Mouse (Mus musculus): ENCODE data around the gene Gns.

Gns gene

DNA sequence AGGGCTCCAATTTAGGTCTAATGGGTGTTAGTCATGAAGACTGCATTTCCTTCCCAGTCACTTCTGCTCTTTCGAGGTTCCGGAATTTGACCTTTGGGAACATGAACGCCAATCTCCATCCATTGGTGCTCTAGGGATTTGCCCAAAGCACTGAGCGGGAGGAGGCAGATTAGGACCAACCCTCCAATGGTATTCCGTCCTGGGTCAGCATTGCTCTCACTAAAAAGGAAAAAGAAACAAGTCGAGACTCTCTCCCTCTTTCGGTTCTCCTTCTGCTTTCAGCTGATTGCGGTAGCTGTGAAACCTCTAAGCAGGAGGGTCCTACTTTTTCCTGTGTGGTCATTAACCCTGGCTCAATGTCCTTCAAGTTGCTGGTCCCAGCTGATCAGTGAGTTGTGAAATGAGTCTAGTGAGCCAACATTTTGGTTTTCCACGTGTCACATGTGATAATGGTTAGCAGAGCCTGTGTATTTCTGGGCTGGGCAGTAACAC is 937 bp downstream of the Gns start:
- peak; percentile 65 for DNase-seq (ENCODE audit: low spot score)

- no peak for DNase-seq (ENCODE audit: low spot score)
Observed at GRCm38 (mm10) chr10:121367271-121367670, 2.4 kb downstream of the Gns start.

GRCm38 (mm10) chr10:121367780-121368179 is 2.9 kb downstream of the Gns start:
- no peak for DNase-seq (ENCODE audit: low spot score)

- DNase-seq (ENCODE audit: low spot score): no peak
Observed at GRCm38 (mm10) chr10:121368783-121369465, 4.0 kb downstream of the Gns start.

GRCm38 (mm10) chr10:121370777-121371176 is 5.9 kb downstream of the Gns start:
- no peak for DNase-seq (ENCODE audit: low spot score)

- no peak for DNase-seq (ENCODE audit: low spot score)
Observed at GRCm38 (mm10) chr10:121374013-121374412, 9.1 kb downstream of the Gns start.

GRCm38 (mm10) chr10:121374693-121375620 is 10.1 kb downstream of the Gns start:
- peak; percentile 36 for DNase-seq (ENCODE audit: low spot score)

GRCm38 (mm10) chr10:121375649-121376493 is 11.0 kb downstream of the Gns start:
- DNase-seq (ENCODE audit: low spot score): peak; percentile 79

DNA sequence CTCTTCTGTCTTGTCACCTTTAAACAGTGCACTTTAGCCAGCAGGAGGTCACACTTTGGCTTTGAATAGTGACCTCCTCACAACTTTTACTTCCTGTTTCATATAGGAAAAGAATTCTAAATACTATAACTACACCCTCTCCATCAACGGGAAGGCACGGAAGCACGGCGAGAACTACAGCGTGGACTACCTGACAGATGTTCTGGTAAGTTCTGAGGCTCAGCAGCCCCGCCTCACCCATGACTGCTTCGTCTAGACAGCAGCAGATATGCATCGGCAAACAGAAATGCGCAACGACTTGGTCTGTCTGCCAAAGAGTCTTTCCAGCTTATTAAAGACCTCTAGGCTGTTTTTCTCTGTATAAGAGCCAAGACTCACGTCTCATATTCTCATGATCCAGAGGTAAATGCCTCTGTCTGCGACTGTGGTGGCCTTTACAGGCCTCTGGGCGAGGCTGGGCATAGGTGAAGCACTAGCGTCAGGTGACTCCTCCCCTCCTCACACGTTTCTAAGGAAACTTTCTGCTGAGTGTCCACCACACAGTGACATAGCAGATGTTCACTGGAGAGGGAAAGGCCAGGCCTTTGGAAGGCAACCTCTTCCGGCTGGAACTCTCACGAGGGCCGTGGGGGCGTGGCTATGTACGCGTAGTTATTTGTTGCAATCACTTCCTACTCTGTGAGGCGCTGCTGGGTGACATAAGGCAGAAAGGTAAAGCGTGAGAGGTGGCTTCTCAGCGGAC is 11.8 kb downstream of the Gns start:
- no peak for DNase-seq (ENCODE audit: low spot score)

- no peak for DNase-seq (ENCODE audit: low spot score)
Observed at GRCm38 (mm10) chr10:121379387-121379786, 14.5 kb downstream of the Gns start.

DNA sequence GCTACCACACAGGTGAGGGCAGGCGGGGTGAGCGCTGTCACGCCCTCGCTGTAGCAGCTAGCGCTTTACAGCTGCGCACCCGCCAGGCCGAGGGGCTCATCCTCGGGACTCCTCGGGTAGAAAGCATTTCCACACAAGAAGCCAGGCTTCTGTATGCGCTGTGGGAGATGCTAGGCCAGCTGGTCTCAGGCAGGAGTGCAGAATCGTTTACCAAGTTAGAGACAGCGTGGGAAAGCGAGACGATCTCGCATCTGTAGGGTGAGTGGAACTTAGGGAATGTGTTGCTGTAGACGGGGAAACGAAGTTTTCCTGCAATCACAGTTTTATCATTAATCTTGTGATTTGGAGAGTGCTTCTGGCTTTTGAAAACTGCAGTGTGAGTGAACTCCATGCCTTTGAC is 16.4 kb downstream of the Gns start:
- DNase-seq (ENCODE audit: low spot score): no peak

GRCm38 (mm10) chr10:121384710-121385109 is 19.8 kb downstream of the Gns start:
- DNase-seq (ENCODE audit: low spot score): no peak

- no peak for DNase-seq (ENCODE audit: low spot score)
Observed at GRCm38 (mm10) chr10:121385695-121386094, 20.8 kb downstream of the Gns start.

DNA sequence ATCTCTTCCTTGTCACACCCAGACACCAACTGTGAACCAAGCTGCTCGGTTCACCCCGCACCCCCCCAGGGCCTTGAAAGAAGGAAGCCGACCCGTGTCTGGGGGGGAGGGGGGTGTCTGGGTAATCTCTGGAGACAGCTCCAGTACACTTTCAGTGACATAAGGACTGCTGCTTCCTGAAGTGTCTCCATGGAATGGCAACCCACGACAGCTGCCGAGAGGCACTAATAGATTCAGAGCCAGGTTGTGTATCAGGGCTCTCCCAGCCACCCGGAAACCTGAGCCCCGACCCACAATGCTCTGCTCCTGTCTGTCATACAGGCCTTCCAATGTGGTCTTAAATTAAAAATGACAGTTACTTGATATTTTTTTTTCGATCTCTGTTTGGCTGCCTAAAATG is 21.5 kb downstream of the Gns start:
- DNase-seq (ENCODE audit: low spot score): no peak

- DNase-seq (ENCODE audit: low spot score): no peak
Observed at GRCm38 (mm10) chr10:121390602-121391001, 25.7 kb downstream of the Gns start.

GRCm38 (mm10) chr10:121391901-121392300 is 27.0 kb downstream of the Gns start:
- no peak for DNase-seq (ENCODE audit: low spot score)

GRCm38 (mm10) chr10:121394270-121394669 is 29.4 kb downstream of the Gns start:
- DNase-seq (ENCODE audit: low spot score): no peak

DNA sequence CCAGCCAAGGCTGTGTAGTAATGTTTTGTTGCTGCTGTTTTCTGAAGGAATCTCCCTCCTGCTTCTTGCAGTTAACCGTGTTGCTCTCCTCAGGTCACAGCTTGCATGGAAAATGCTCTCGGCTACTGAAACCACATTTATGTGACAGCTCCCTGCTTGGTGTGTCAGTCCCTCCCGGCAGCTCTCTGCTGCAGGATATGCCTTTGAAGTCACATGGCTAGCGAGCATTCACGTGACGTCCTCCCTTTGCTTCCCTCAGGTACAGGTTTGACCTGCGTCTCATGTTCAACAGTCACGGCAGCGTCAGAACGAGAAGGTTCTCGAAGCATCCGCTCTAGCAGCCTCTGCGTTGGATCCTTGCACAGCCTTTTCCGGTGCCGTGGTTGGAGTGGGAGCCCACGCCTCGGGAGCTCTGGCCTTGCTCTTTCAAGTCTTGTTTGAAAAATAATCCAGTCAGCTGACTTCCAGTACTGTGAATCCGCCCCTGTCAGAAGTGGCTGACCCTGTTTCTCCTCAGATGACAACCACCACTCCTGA is 30.0 kb downstream of the Gns start:
- no peak for DNase-seq (ENCODE audit: low spot score)

DNA sequence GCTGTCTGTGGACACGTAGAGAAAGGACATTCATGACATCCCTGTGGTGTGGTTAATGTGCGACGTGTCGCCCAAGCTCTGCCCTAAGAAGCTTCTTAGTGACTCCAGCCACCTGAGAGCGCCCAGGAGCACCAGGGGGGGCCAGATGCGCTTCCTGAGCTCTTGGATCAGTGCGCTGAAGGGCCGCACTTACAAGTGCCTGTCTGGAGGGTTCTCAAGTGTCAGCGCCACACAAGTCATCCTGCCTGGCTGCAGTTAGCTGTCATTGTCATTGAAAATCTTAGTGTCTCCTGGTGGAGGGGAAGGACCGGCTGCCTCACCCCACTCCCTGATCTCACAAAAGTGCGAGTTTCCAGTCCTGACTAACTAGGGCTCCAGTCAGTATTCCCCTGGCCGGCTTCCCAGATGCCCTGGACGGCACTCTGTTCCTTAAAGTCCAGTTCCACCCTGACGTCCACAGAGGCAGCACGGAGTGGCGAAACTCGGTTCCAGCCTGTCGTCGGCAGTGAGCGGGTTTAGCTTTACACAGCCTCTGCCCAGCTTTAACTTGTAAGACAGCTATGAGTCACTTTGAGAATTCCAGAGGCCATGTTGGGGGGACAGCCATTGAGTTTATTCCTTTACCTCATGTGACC is 30.8 kb downstream of the Gns start:
- no peak for DNase-seq (ENCODE audit: low spot score)

DNA sequence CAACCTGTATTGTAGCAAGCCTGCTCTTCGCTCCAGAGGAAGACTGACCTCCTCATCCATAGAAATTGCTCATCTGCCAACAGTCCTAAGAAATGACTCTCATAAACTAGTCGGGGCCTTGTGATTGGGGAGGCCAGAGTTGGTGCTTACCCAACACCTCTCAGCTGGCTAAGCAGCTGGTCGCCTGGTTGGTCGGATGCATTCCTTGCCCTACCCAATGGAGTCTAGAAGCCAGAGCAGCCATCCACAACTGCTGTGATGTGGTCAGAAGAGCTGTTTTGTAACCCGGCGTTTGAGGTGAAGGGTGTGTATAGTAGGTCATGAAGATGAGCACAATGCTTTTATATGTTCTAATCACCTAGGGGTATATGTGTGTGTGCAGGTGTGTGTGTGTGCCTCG is 33.7 kb downstream of the Gns start:
- no peak for DNase-seq (ENCODE audit: low spot score)

DNA sequence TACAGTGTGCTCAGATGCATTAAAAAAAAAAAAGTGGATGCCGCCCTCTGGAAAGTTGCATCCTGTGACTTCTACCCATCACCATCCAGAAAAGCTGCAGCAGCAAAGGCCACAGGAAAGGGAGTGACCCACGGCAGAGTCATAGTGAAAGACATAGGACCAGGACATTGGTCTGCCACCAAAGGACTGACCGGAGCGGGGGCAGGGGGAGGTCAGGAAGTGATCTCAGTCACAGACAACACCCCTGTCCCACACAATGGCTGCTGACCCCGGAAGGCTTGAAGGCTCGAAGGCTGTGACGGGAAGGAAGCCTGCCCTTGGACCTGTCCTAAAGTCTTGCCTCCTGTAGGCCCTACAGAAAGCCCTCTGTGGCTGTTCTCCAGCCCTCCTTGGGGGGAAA is 36.1 kb downstream of the Gns start:
- no peak for DNase-seq (ENCODE audit: low spot score)

All from MN1 (cell line).